Mouse (Mus musculus) midbrain, embryonic 14.5 days (tissue): ENCODE results near the gene Hist1h3c. TPM values are rescaled to one million over a fixed set of nuclear protein-coding genes. Genes with fewer than 3 reads are reported as not detected.

Experiments
- ATAC-seq: fragments of 200-750 bp; cut with Nextera tagmentation; 2 replicates; pipeline ENCODE4 v1.8.0; 2017; ENCODE audit warnings: moderate number of reproducible peaks, moderate library complexity; ENCODE audit not compliant: low FRiP score, low TSS enrichment
- DNase-seq: peaks from one replicate; pipeline ENCODE4 v3.0.0-alpha.2; 2015
- H3K27ac ChIP-seq: fragments of 300-500 bp; sonication (generic); replicated peaks from 2 replicates; pipeline ENCODE4 v1.5.1; 2014; ENCODE audit warnings: mild to moderate bottlenecking, low read depth, low read length, moderate library complexity
- H3K27me3 ChIP-seq: fragments of 300-500 bp; sonication (generic); 2 replicates; pipeline ENCODE4 v1.6.1; 2014; ENCODE audit warnings: low read length, control low read depth, mixed read lengths; ENCODE audit not compliant: control insufficient read depth, insufficient read depth
- H3K36me3 ChIP-seq: fragments of 300-500 bp; sonication (generic); 2 replicates; pipeline ENCODE4 v1.6.1; 2014; ENCODE audit warnings: low read length, control low read depth; ENCODE audit not compliant: control insufficient read depth, insufficient read depth
- H3K4me1 ChIP-seq: fragments of 300-500 bp; sonication (generic); 2 replicates; pipeline ENCODE4 v1.6.1; 2014; ENCODE audit warnings: mild to moderate bottlenecking, antibody characterized with exemption, low read length, control low read depth; ENCODE audit not compliant: control insufficient read depth, insufficient read depth
- H3K4me2 ChIP-seq: fragments of 300-500 bp; sonication (generic); 2 replicates; pipeline ENCODE4 v1.6.1; 2014; ENCODE audit warnings: mild to moderate bottlenecking, low read length, moderate library complexity
- H3K4me3 ChIP-seq: fragments of 300-500 bp; sonication (generic); replicated peaks from 2 replicates; pipeline ENCODE4 v1.5.1; 2014; ENCODE audit warnings: low read depth, low read length
- H3K9ac ChIP-seq: fragments of 300-500 bp; sonication (generic); replicated peaks from 2 replicates; pipeline ENCODE4 v1.6.1; 2014; ENCODE audit warnings: mild to moderate bottlenecking, low read length, moderate library complexity
- H3K9me3 ChIP-seq: fragments of 300-500 bp; sonication (generic); 2 replicates; pipeline ENCODE4 v1.6.1; 2016; ENCODE audit warnings: low read length, control low read depth, mixed read lengths; ENCODE audit not compliant: control insufficient read depth
- WGBS: fragments of 180-500 bp; shearing (Covaris S2); extraction: QIAGEN DNeasy Blood & Tissue Kit; methylation state at CpG from one replicate; pipeline ENCODE4 v1.1.7; 2014; 5-methylcytosine and 5-hydroxymethylcytosine counted together
- polyA plus RNA-seq: library from polyadenylated mRNA; unstranded; fragments of >200 nt; fragmentation: Nextera tagmentation; extraction: Ambion mirVana; gene quantifications from 2 replicates; pipeline ENCODE4 v1.2.1, GENCODE M21; 2014

The Hist1h3c gene
- polyA plus RNA-seq, 1 experiment from 2014 or later = 1.2 TPM

DNA sequence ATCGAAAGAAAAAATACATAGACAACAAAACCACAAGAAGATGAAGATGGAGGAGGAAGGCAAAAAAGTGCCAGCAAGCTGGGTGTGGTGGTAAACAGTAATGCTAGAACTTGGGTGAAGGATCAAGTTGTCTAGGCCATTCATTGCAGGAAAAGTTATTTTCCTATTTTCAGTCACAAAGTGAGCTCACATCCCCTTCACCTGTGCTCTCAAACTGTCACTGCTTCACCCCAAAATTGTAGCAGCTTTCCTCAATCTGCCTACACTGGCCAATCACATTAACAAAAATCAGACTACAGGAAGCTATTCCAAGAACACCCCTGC, 14.5 kb upstream of the Hist1h3c start:
- H3K27ac ChIP-seq = no peak overlapping the region
- no peaks in the 10 kb centered on the region for H3K36me3 ChIP-seq
- no peak for ATAC-seq
- no peak overlapping the region for H3K4me3 ChIP-seq
- H3K9me3 ChIP-seq = no peaks in the 10 kb centered on the region
- H3K27me3 ChIP-seq = no peaks in the 10 kb centered on the region
- DNase-seq = no peak
- peak overlapping the region; percentile 77 for H3K4me2 ChIP-seq
- WGBS = 75% methylated on average over 1 of the region's 1 CpGs
- H3K4me1 ChIP-seq = peaks cover 31% of the 10 kb centered on the region
- H3K9ac ChIP-seq = no peak overlapping the region

DNA sequence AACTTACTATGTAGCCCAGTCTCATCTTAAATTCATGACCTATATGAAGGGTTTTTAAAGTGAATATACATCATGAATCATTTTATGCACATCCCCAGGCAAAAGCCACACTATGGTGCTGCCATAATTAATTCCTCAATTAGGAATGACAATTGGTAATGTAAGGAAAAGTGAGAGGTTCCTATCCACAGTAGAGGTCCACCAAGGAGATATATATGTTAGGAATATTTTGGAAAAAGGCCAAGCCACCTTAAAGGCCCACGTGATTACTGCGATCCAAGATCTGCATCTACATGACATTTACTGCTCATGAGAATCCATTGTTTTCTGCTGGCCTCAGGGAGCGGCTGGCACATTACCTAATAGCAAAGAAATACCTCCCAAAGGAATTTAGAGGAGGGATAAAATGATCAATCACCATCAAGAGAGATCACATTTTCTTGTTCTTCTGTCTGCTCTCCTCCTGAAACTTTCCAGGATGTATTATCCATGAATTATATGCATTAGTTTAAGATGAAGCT, 13.9 kb upstream of the Hist1h3c start:
- no peak for DNase-seq
- Histone ChIP-seq H3K4me2 (no peak overlapping the region), H3K4me1 (peaks cover 28% of the 10 kb centered on the region), H3K27me3 (no peaks in the 10 kb centered on the region), H3K9me3 (no peaks in the 10 kb centered on the region), H3K36me3 (no peaks in the 10 kb centered on the region), H3K9ac (no peak overlapping the region), H3K27ac (no peak overlapping the region), H3K4me3 (no peak overlapping the region)
- no peak for ATAC-seq
- WGBS = 76% methylated on average over 3 of the region's 3 CpGs

DNA sequence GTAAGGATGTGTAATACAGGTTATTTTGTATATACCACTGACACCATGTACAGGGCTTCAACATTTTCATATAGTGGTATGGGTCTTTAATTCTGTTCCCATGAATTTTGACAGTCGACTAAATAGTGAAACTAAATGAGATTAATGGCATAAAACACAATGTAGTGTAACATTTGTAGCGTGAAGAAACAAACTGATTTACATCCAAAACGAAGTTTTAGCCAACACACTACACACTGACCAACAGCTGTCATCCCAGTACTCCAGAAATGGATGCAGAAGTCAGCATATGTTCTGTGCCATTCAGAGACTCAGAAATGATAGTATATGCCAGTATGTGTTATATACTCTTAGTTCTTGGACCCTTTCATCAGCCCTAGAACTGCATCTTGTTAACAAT, 12.5 kb upstream of the Hist1h3c start:
- Histone ChIP-seq H3K9ac (no peak overlapping the region), H3K36me3 (no peaks in the 10 kb centered on the region), H3K4me2 (peak overlapping the region; percentile 65), H3K27me3 (no peaks in the 10 kb centered on the region), H3K27ac (no peak overlapping the region), H3K9me3 (no peaks in the 10 kb centered on the region), H3K4me3 (no peak overlapping the region), H3K4me1 (peaks cover 18% of the 10 kb centered on the region)
- WGBS = 46% methylated on average over 3 of the region's 3 CpGs
- no peak for ATAC-seq
- no peak for DNase-seq

DNA sequence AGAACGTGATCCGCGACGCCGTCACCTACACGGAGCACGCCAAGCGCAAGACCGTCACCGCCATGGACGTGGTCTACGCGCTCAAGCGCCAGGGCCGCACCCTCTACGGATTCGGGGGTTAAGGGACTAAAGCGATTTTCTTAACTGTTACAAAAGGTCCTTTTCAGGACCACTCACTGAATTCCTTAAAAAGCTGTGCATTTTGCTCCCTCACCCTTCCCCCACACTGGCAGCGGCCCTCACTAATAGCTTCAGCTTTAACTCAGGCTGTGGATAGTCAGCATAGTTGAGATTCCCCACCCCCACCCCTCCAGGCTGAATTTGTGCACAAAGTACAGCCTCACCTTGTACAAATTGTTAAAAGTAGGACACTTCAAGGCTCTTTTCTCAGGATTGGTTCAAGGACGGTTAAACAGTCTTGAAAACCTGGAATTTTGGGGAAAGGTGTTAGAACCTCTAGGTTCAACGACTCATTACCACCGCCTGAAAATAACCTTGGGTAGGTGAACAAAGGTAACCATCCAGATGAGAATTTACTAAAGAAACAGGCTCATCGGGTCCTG, 11.9 kb upstream of the Hist1h3c start:
- Histone ChIP-seq H3K4me3 (peak overlapping the region; percentile 30), H3K9me3 (no peaks in the 10 kb centered on the region), H3K4me2 (peak overlapping the region; percentile 65), H3K9ac (no peak overlapping the region; the same call in 1 of the 2 replicates), H3K27me3 (no peaks in the 10 kb centered on the region), H3K27ac (peak overlapping the region; percentile 65), H3K4me1 (peaks cover 13% of the 10 kb centered on the region), H3K36me3 (no peaks in the 10 kb centered on the region)
- ATAC-seq (no peak), DNase-seq (peak; percentile 42)
- WGBS = under 1% methylated on average over 15 of the region's 23 CpGs

DNA sequence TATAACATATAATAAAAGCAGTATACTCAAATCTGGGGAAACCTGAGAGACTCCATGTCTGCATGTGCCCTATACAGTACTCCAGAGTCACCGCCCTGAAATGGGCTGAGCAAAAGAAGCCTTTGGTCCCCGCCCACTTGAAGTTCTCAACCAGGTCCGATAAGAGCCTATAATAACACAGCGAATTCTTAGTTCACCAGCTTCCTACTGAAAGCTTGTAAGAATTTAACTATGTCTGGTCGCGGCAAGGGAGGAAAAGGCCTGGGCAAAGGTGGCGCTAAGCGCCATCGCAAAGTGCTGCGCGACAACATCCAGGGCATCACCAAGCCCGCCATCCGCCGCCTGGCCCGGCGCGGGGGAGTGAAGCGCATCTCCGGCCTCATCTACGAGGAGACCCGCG, 11.4 kb upstream of the Hist1h3c start, which contains the start of gene Hist1h4b:
Gene Hist1h4b (plus strand): TSS at position 224 of the 400 bp plus-strand sequence.
- Histone ChIP-seq H3K4me3 (peak within 1 kb of the TSS; percentile 30), H3K4me2 (peak within 1 kb of the TSS; percentile 65), H3K4me1 (peaks cover 13% of the 10 kb centered on the region), H3K27ac (peak within 1 kb of the TSS; percentile 65), H3K9me3 (no peaks in the 10 kb centered on the region), H3K36me3 (no peaks in the 10 kb centered on the region), H3K9ac (no peak within 1 kb of the TSS; the same call in 1 of the 2 replicates), H3K27me3 (no peaks in the 10 kb centered on the region)
- ATAC-seq (peak; percentile 67), DNase-seq (peak; percentile 95)
- 1% methylated on average over 17 of the region's 22 CpGs for WGBS

DNA sequence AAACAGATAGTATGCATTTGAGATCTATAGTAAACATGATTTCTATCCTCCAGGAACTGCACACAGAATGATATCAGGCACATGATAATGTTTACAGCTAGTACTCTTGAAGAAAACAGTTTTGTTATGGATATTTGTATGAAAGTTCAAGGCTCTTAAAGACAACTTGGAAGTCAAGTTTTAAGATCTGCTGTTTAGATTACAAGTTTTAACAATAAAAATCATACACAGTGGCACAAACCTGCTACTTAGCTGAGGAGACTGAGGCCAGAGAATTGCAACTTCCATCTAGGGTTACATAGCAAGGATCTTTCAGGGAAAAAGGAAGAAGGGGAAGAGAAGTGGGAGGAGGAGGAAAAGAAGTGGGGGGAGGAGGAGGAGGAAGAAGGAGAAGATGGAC, 9.6 kb upstream of the Hist1h3c start:
- H3K4me2 ChIP-seq = no peak overlapping the region
- no peak for ATAC-seq
- no peaks in the 10 kb centered on the region for H3K9me3 ChIP-seq
- no peak overlapping the region for H3K9ac ChIP-seq
- no peak for DNase-seq
- H3K27me3 ChIP-seq = no peaks in the 10 kb centered on the region
- no peak overlapping the region for H3K4me3 ChIP-seq
- H3K27ac ChIP-seq = no peak overlapping the region
- H3K4me1 ChIP-seq = peaks cover 11% of the 10 kb centered on the region
- H3K36me3 ChIP-seq = no peaks in the 10 kb centered on the region

GRCm38 (mm10) chr13:23753314-23754078, 8.1 kb upstream of the Hist1h3c start:
- no peak overlapping the region for H3K9ac ChIP-seq
- WGBS = 56% methylated on average over 4 of the region's 4 CpGs
- H3K4me2 ChIP-seq = 0 out of 2 replicates have a peak overlapping the region, but pooled peaks have one; percentile 10
- DNase-seq = no peak
- ATAC-seq = no peak
- no peak overlapping the region for H3K27ac ChIP-seq
- no peaks in the 10 kb centered on the region for H3K27me3 ChIP-seq
- H3K9me3 ChIP-seq = no peaks in the 10 kb centered on the region
- no peaks in the 10 kb centered on the region for H3K36me3 ChIP-seq
- no peak overlapping the region for H3K4me3 ChIP-seq
- H3K4me1 ChIP-seq = peaks cover 9% of the 10 kb centered on the region

DNA sequence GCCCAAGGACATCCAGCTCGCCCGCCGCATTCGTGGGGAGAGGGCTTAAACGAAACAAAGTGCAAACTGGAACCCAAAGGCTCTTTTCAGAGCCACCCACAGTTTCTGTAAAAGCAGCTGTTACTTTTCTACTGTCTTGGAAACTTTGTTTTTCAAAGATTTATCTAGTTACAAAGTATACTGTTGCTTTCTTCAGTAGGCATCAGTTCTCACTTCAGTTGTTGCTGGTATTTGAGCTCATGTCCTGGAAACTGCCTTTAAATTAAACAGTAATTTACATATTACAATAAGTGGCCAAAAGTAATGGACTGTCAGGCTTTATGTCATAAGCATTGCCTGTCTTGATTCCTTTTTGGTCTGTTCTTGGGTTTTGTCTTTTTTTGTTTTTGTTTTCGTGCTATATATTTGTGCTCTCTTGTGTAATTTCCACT, 7.4 kb upstream of the Hist1h3c start:
- DNase-seq (no peak), ATAC-seq (no peak)
- Histone ChIP-seq H3K9me3 (no peaks in the 10 kb centered on the region), H3K9ac (no peak overlapping the region; the same call in 1 of the 2 replicates), H3K4me3 (0 out of 2 replicates have a peak overlapping the region, but pooled peaks have one; percentile 10), H3K4me2 (peak overlapping the region; percentile 46), H3K27ac (no peak overlapping the region), H3K27me3 (no peaks in the 10 kb centered on the region), H3K36me3 (no peaks in the 10 kb centered on the region), H3K4me1 (peaks cover 12% of the 10 kb centered on the region)
- under 1% methylated on average over 6 of the region's 6 CpGs for WGBS
